Mouse (Mus musculus): Measurements from ENCODE around the gene Ubash3b. TPM values are rescaled to one million over a fixed set of nuclear protein-coding genes. Genes with fewer than 3 reads are reported as not detected.

The Ubash3b gene
- polyA plus RNA-seq, 1 experiment from 2014 or later, result 3.4 TPM

DNA sequence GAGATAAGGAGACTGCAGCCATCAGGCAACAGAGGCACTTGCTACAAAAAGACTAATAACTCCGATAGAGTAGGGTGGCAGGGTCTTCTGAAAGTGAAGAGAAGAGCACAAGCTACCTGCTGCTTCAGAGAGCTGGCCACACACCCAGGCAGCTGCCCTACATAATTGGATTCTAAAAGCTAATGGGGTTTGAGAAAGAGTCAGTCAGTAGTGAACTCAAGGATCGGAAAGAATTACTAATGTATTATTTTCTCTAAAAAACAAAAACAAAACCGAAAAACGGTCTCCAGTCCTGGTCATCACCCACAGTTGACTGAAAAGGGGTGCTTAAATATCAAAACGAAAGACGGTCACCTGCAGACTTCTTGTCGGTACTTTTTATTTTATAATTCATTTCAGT, 51.7 kb downstream of the Ubash3b start:
- Histone ChIP-seq H3K27me3 (replicated peaks; ENCODE audit: control insufficient read depth, insufficient read depth, low read length) (no peaks in the 10 kb centered on the region), H3K4me1 (ENCODE audit: control insufficient read depth, insufficient read depth, low read length) (peaks cover 6% of the 10 kb centered on the region), H3K4me2 (ENCODE audit: low read depth, low read length) (no peak overlapping the region), H3K27ac (ENCODE audit: low read length) (no peak overlapping the region), H3K36me3 (ENCODE audit: control insufficient read depth, insufficient read depth, low read length) (no peaks in the 10 kb centered on the region), H3K4me3 (ENCODE audit: low read length) (no peak overlapping the region), H3K9me3 (ENCODE audit: control insufficient read depth, low read length) (no peaks in the 10 kb centered on the region), H3K9ac (ENCODE audit: low read depth, low read length) (no peak overlapping the region)
- ATAC-seq, result no peak
- 82% methylated on average over 7 of the region's 7 CpGs for WGBS

DNA sequence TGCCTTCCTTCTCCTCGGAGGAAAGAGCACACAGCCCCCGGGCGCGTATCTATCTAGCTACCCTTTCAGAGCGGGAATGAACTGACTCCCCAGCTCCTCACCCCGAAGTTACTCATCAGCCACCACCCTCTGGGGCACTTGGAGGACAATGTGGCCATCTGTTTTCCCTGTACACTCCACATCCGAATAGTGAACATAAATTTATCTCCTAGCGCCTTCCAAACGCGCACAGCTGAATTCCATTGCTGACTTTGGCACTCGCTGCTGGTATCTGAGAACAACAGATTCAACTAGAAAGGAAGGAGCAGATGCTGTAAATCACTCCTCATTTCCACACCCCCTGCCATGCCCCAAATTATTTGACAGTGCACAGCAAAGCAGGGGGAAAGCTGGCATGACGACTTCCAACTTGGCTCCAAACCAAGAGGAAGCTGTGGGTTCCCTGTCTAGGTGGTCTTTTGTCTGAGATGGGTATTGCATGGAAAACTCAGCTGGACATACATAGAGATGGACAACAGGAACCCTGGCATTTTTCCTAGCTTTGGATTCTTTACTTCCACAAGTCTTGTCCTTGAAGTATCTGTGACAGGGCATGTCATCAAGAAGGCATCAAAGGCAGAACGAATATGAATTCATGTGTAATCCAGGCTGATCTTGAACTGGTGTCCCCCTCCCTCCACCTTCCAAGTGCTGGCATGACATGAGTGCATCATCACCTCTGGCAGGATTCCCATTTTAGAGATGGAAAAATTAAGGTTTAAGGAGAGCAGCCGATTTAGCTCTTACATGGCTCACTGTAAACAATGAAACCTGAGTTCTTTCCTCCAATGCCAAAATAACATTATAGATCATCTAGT, 52.9 kb downstream of the Ubash3b start:
- 44% methylated on average over 14 of the region's 14 CpGs for WGBS
- no peak for ATAC-seq
- no peak overlapping the region for H3K4me2 ChIP-seq (ENCODE audit: low read depth, low read length)

DNA sequence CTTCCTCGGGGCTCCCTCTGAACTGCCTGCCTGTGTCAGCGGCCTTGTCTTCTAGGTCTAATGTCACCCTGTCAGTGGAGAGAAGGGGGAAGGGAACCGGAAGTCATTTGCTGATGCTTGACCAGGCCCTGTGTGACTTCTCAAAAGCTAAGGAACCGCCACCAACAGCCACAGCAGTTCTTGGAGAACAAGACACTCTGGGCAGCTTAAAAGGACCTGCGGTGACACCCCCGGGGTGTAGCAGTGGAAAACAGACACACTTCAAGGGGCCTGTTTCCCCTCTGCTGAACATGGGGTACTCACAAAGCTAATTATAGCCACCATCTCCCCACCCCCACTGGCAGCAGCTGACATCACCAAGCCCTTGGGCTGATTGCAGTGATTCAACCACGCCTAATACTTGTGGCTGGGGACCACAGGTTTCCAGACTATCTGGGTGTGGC, 56.3 kb downstream of the Ubash3b start:
- H3K9ac ChIP-seq (ENCODE audit: low read depth, low read length), result no peak overlapping the region
- peaks cover 6% of the 10 kb centered on the region for H3K4me1 ChIP-seq (ENCODE audit: control insufficient read depth, insufficient read depth, low read length)
- no peak overlapping the region for H3K4me2 ChIP-seq (ENCODE audit: low read depth, low read length)
- no peaks in the 10 kb centered on the region for H3K36me3 ChIP-seq (ENCODE audit: control insufficient read depth, insufficient read depth, low read length)
- no peak overlapping the region for H3K4me3 ChIP-seq (ENCODE audit: low read length)
- no peaks in the 10 kb centered on the region for H3K9me3 ChIP-seq (ENCODE audit: control insufficient read depth, low read length)
- no peaks in the 10 kb centered on the region for H3K27me3 ChIP-seq (replicated peaks; ENCODE audit: control insufficient read depth, insufficient read depth, low read length)
- H3K27ac ChIP-seq (ENCODE audit: low read length), result no peak overlapping the region
- ATAC-seq, result no peak
- 53% methylated on average over 7 of the region's 7 CpGs for WGBS

More for the DNA sequence above, 52.9 kb downstream of the Ubash3b start:
- Histone ChIP-seq H3K9ac (ENCODE audit: low read depth, low read length) (no peak overlapping the region), H3K27ac (ENCODE audit: low read length) (no peak overlapping the region), H3K4me1 (ENCODE audit: control insufficient read depth, insufficient read depth, low read length) (peaks cover 6% of the 10 kb centered on the region), H3K4me3 (ENCODE audit: low read length) (no peak overlapping the region), H3K27me3 (replicated peaks; ENCODE audit: control insufficient read depth, insufficient read depth, low read length) (no peaks in the 10 kb centered on the region), H3K36me3 (ENCODE audit: control insufficient read depth, insufficient read depth, low read length) (no peaks in the 10 kb centered on the region), H3K9me3 (ENCODE audit: control insufficient read depth, low read length) (no peaks in the 10 kb centered on the region)

DNA sequence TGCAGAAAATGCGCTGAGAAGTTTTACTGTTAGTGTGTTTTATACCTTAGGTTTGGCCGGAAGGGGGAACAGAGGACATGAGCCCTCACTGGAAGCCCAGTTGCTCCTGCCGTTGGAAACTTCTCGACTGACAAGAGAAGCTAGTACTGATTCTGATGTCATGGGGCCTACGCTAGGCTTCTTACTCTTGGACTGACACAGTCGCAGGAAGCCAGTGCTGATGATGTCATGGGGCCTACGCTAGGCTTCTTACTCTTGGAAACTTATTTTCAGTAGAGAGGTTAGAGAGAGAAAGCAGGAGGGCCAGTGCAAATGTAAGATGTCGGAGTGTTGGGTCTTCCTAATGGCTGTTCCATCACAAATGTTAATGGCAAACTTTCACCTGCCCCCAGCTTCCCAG, 57.8 kb downstream of the Ubash3b start:
- no peaks in the 10 kb centered on the region for H3K36me3 ChIP-seq (ENCODE audit: control insufficient read depth, insufficient read depth, low read length)
- H3K9me3 ChIP-seq (ENCODE audit: control insufficient read depth, low read length), result no peaks in the 10 kb centered on the region
- H3K27me3 ChIP-seq (replicated peaks; ENCODE audit: control insufficient read depth, insufficient read depth, low read length), result no peaks in the 10 kb centered on the region
- no peak overlapping the region for H3K27ac ChIP-seq (ENCODE audit: low read length)
- no peak overlapping the region for H3K4me3 ChIP-seq (ENCODE audit: low read length)
- 92% methylated on average over 8 of the region's 8 CpGs for WGBS
- H3K4me2 ChIP-seq (ENCODE audit: low read depth, low read length), result no peak overlapping the region
- H3K9ac ChIP-seq (ENCODE audit: low read depth, low read length), result no peak overlapping the region
- no peak for ATAC-seq
- peaks cover 6% of the 10 kb centered on the region for H3K4me1 ChIP-seq (ENCODE audit: control insufficient read depth, insufficient read depth, low read length)

DNA sequence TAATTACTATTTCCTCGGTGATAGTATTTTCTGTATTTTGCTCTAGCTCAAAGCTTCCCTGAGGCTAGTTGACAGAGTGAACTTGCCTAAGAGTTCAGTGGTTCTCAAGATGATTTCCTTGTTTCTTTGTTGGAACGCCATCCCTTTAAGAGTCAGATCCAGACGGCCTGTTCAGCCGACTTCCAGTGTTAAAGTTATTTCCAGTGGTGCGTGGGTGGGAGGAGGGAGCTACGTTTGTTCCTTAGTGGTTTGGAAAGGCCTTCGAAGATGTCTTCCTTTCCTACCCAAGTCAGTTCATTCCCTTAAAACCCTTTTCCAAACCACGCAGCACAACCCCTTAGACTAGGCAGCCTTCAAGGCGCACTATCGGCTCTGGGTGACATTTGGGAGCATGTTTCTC, 58.9 kb downstream of the Ubash3b start:
- Histone ChIP-seq H3K9ac (ENCODE audit: low read depth, low read length) (no peak overlapping the region), H3K4me2 (ENCODE audit: low read depth, low read length) (no peak overlapping the region), H3K9me3 (ENCODE audit: control insufficient read depth, low read length) (no peaks in the 10 kb centered on the region), H3K27ac (ENCODE audit: low read length) (no peak overlapping the region), H3K36me3 (ENCODE audit: control insufficient read depth, insufficient read depth, low read length) (no peaks in the 10 kb centered on the region), H3K27me3 (replicated peaks; ENCODE audit: control insufficient read depth, insufficient read depth, low read length) (no peaks in the 10 kb centered on the region), H3K4me3 (ENCODE audit: low read length) (no peak overlapping the region), H3K4me1 (ENCODE audit: control insufficient read depth, insufficient read depth, low read length) (peaks cover 6% of the 10 kb centered on the region)
- ATAC-seq, result no peak
- 72% methylated on average over 10 of the region's 10 CpGs for WGBS

DNA sequence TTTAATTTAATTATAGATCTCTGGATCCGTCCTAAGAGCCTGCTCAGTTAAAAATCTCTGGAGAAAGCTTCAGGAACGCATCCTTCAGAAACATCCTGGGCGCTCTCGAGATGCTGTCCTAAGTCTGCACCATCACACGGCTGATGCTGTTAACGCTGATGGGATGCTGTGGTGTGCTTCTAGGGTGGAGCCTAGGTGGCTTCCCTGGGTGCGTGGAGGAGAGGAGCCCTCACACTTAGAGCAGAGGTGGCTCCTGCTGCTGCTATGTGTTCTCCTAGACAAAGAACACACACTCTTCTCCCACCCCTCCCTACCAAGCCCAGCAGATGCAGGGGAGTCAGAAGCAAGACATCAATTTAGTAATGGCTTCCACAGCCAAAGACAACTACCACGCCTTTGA, 61.6 kb downstream of the Ubash3b start:
- ATAC-seq, result no peak
- H3K4me3 ChIP-seq (ENCODE audit: low read length), result no peak overlapping the region
- H3K27ac ChIP-seq (ENCODE audit: low read length), result no peak overlapping the region
- H3K4me2 ChIP-seq (ENCODE audit: low read depth, low read length), result no peak overlapping the region
- no peak overlapping the region for H3K9ac ChIP-seq (ENCODE audit: low read depth, low read length)
- no peaks in the 10 kb centered on the region for H3K4me1 ChIP-seq (ENCODE audit: control insufficient read depth, insufficient read depth, low read length)
- no peaks in the 10 kb centered on the region for H3K36me3 ChIP-seq (ENCODE audit: control insufficient read depth, insufficient read depth, low read length)
- WGBS, result 70% methylated on average over 8 of the region's 8 CpGs
- H3K9me3 ChIP-seq (ENCODE audit: control insufficient read depth, low read length), result no peaks in the 10 kb centered on the region
- H3K27me3 ChIP-seq (replicated peaks; ENCODE audit: control insufficient read depth, insufficient read depth, low read length), result no peaks in the 10 kb centered on the region

DNA sequence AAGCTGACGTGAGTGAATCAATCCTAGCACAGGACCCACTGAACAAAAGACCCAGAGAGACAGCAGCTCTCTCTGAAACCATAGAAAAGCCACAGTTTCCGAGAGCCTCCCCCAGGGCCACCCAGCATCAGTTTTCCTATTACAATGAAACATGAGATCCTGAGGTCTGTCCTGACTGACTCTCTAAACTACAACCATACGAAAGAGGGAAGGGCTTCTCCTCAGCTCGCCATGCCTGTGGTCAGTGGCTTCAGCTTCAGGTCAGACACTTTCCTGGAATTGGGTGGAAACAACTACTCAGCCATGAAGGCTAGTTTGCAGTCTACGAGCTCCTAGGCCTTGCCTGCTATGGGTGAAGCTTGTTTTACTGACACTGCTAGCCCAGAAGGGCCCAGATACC, 62.4 kb downstream of the Ubash3b start:
- H3K27ac ChIP-seq (ENCODE audit: low read length), result no peak overlapping the region
- H3K4me3 ChIP-seq (ENCODE audit: low read length), result no peak overlapping the region
- no peak overlapping the region for H3K9ac ChIP-seq (ENCODE audit: low read depth, low read length)
- H3K4me1 ChIP-seq (ENCODE audit: control insufficient read depth, insufficient read depth, low read length), result no peaks in the 10 kb centered on the region
- H3K9me3 ChIP-seq (ENCODE audit: control insufficient read depth, low read length), result no peaks in the 10 kb centered on the region
- no peaks in the 10 kb centered on the region for H3K27me3 ChIP-seq (replicated peaks; ENCODE audit: control insufficient read depth, insufficient read depth, low read length)
- H3K36me3 ChIP-seq (ENCODE audit: control insufficient read depth, insufficient read depth, low read length), result no peaks in the 10 kb centered on the region
- no peak for ATAC-seq
- no peak overlapping the region for H3K4me2 ChIP-seq (ENCODE audit: low read depth, low read length)
- WGBS, result 67% methylated on average over 5 of the region's 5 CpGs

DNA sequence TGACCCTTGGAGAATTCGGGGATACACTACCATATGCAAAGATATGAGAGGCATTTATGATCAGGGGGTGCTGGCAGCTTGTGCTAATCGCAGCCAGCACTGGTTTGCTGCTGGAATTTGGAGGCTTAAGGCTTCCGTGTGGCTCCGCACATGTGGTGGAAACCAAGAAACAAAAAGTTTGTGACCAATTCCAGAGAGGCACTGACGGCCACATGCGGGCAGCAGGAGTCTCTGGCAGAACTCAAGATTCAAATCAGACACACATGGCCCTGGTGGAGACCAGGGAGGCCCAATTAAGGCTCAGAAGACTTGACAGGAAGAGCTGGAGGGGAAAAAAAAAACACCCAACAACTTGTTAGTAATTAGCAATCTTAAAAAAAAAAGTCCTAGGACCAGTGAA, 63.4 kb downstream of the Ubash3b start:
- Histone ChIP-seq H3K4me1 (ENCODE audit: control insufficient read depth, insufficient read depth, low read length) (no peaks in the 10 kb centered on the region), H3K9me3 (ENCODE audit: control insufficient read depth, low read length) (no peaks in the 10 kb centered on the region), H3K4me3 (ENCODE audit: low read length) (no peak overlapping the region), H3K4me2 (ENCODE audit: low read depth, low read length) (no peak overlapping the region), H3K36me3 (ENCODE audit: control insufficient read depth, insufficient read depth, low read length) (no peaks in the 10 kb centered on the region), H3K9ac (ENCODE audit: low read depth, low read length) (no peak overlapping the region), H3K27ac (ENCODE audit: low read length) (no peak overlapping the region), H3K27me3 (replicated peaks; ENCODE audit: control insufficient read depth, insufficient read depth, low read length) (no peaks in the 10 kb centered on the region)
- WGBS, result 87% methylated on average over 6 of the region's 6 CpGs
- ATAC-seq, result no peak

DNA sequence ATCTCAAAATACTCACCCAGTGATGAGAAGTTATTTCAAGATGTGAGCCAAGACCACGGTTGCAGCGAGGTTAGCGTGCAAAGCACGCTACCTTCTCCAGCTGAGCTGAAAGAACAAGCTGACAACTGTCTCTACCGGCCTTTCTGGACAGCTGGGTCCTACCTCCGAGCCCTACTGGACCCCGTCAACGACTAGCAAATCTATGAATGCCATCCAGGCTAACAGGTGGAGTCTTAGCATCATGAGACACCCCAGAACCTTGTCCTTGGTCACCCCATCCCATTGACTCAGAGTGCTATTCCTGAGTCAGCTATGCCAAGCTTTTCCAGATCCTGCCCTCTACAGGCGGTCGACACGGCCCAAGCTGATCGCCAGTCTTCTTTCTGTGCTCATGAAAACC, 69.5 kb downstream of the Ubash3b start:
- Histone ChIP-seq H3K9ac (ENCODE audit: low read depth, low read length) (no peak overlapping the region), H3K27me3 (replicated peaks; ENCODE audit: control insufficient read depth, insufficient read depth, low read length) (no peaks in the 10 kb centered on the region), H3K27ac (ENCODE audit: low read length) (no peak overlapping the region), H3K4me3 (ENCODE audit: low read length) (no peak overlapping the region), H3K36me3 (ENCODE audit: control insufficient read depth, insufficient read depth, low read length) (no peaks in the 10 kb centered on the region), H3K4me1 (ENCODE audit: control insufficient read depth, insufficient read depth, low read length) (no peaks in the 10 kb centered on the region; the same call in 1 of the 2 replicates), H3K4me2 (ENCODE audit: low read depth, low read length) (no peak overlapping the region), H3K9me3 (ENCODE audit: control insufficient read depth, low read length) (no peaks in the 10 kb centered on the region)
- ATAC-seq, result no peak
- 94% methylated on average over 12 of the region's 12 CpGs for WGBS

DNA sequence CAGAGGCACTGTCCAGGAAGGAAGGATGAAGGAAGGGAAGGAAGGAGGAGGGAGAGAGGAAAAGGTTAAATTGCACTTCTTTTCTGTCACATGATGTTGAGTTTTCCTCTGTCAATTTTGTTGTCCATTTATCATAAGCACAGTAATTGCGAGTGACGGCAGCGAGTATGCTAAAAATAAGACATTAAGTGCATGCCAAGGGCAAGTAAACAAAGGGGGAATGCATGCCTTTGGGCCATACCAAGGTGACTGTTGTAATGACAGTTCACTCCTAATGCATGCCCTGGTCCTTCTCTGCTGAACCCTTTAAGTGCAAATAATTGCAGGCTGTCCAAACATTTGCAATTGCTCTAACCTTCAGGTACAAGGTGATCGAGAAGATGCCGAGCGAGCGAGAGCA, 70.3 kb downstream of the Ubash3b start:
- Histone ChIP-seq H3K36me3 (ENCODE audit: control insufficient read depth, insufficient read depth, low read length) (no peaks in the 10 kb centered on the region), H3K9ac (ENCODE audit: low read depth, low read length) (no peak overlapping the region), H3K4me2 (ENCODE audit: low read depth, low read length) (no peak overlapping the region), H3K27ac (ENCODE audit: low read length) (no peak overlapping the region), H3K9me3 (ENCODE audit: control insufficient read depth, low read length) (no peaks in the 10 kb centered on the region), H3K27me3 (replicated peaks; ENCODE audit: control insufficient read depth, insufficient read depth, low read length) (no peaks in the 10 kb centered on the region), H3K4me3 (ENCODE audit: low read length) (no peak overlapping the region), H3K4me1 (ENCODE audit: control insufficient read depth, insufficient read depth, low read length) (no peaks in the 10 kb centered on the region; the same call in 1 of the 2 replicates)
- WGBS, result 33% methylated on average over 7 of the region's 7 CpGs
- ATAC-seq, result no peak

All from intestine, embryonic 16.5 days (tissue).